Mouse (Mus musculus) Patski (cell line): ENCODE measurements around the gene Cylc1. TPM values are rescaled to one million over a fixed set of nuclear protein-coding genes. Genes with fewer than 3 reads are reported as not detected.

Experiments
- ATAC-seq: fragments of 100-300 bp; one replicate; pipeline ENCODE4 v1.8.0; 2021
- CTCF ChIA-PET: fragments of 350-600 bp; sonication (Branson Sonifier 250); formaldehyde crosslinking; loops from one replicate; lab custom pipeline; 2022; ENCODE audit warnings: inconsistent platforms; lab: Charles Lee
- POLR2A ChIA-PET: fragments of 350-600 bp; sonication (Branson Sonifier 250); formaldehyde crosslinking; loops from one replicate; lab custom pipeline; 2022; ENCODE audit warnings: antibody characterized with exemption, inconsistent platforms; lab: Charles Lee
- DNase-seq: peaks from one replicate; pipeline ENCODE4 v3.0.0-alpha.2; 2011; ENCODE audit warnings: low read depth, low spot score
- H3K27me3 ChIP-seq: fragments of 371-371 bp; one replicate; pipeline ENCODE4 v1.5.1; 2021
- CTCF ChIP-seq: fragments of 100-300 bp; IDR thresholded peaks from one replicate; pipeline ENCODE4 v1.5.1; 2021
- in situ Hi-C: fragments of 300-500 bp; cut with MboI; formaldehyde crosslinking; loops from 3 replicates; pipeline ENCODE4 v1.11.1; 2018; ENCODE audit warnings: low pct_unique_long_range_greater_than_20kb, mixed read lengths
- polyA plus RNA-seq: library from polyadenylated mRNA; unstranded; gene quantifications from one replicate; pipeline ENCODE4 v1.2.3, GENCODE M21; 2021

The Cylc1 gene
- polyA plus RNA-seq = not detected

- CTCF ChIA-PET = no interaction called here
- DNase-seq = no peak
- in situ Hi-C loops = no loop called here
- POLR2A ChIA-PET = no interaction called here
- TF ChIP-seq CTCF = no peak
- no peak for ATAC-seq
- H3K27me3 ChIP-seq = no peaks in the 10 kb centered on the region
Observed at GRCm38 (mm10) chrX:111110118-111110517, at the start of gene Cylc1. Cylc1 (plus strand) TSS chrX:111110418.

- ATAC-seq (no peak), DNase-seq (no peak)
- POLR2A ChIA-PET = no interaction called here
- H3K27me3 ChIP-seq = peaks cover 27% of the 10 kb centered on the region
- in situ Hi-C loops = no loop called here
- TF ChIP-seq CTCF = no peak
- CTCF ChIA-PET = no interaction called here
Observed at GRCm38 (mm10) chrX:111078680-111079079, 31.5 kb upstream of the Cylc1 start.

- ATAC-seq (no peak), DNase-seq (no peak)
- in situ Hi-C loops = no loop called here
- no peaks in the 10 kb centered on the region for H3K27me3 ChIP-seq
- no peak for TF ChIP-seq CTCF
- CTCF ChIA-PET = no interaction called here
- POLR2A ChIA-PET = no interaction called here
Observed at GRCm38 (mm10) chrX:111168040-111168439, 57.8 kb downstream of the Cylc1 start, which contains the start of gene Gm10112. Gm10112 (plus strand) TSS chrX:111168340.

Other genes starting within 250 kb of the Cylc1 start
- gene Gm10112, start 57.9 kb downstream of the Cylc1 start, polyA plus RNA-seq = not detected